Mouse (Mus musculus) intestine, embryonic 14.5 days (tissue): Measurements from ENCODE around the gene Evx1. TPM values are rescaled to one million over a fixed set of nuclear protein-coding genes. Genes with fewer than 3 reads are reported as not detected.

Experiments used
- ATAC-seq: fragments of 200-750 bp; cut with Nextera tagmentation; replicated peaks from 2 replicates; pipeline ENCODE4 v1.8.0; 2017; ENCODE audit warnings: low read depth, moderate number of reproducible peaks, moderate TSS enrichment, moderate library complexity; ENCODE audit not compliant: low FRiP score, low TSS enrichment
- DNase-seq: peaks from one replicate; pipeline ENCODE4 v3.0.0-alpha.2; 2018; ENCODE audit warnings: low spot score
- H3K27ac ChIP-seq: fragments of 300-500 bp; sonication (generic); 2 replicates; pipeline ENCODE4 v1.5.1; 2014; ENCODE audit warnings: low read depth, mild to moderate bottlenecking, control low read depth
- H3K27me3 ChIP-seq: fragments of 300-500 bp; sonication (generic); replicated peaks from 2 replicates; pipeline ENCODE4 v1.6.1; 2014; ENCODE audit warnings: low read length, control low read depth; ENCODE audit not compliant: control insufficient read depth, insufficient read depth
- H3K36me3 ChIP-seq: fragments of 300-500 bp; sonication (generic); 2 replicates; pipeline ENCODE4 v1.6.1; 2014; ENCODE audit warnings: low read length, control low read depth; ENCODE audit not compliant: control insufficient read depth, insufficient read depth
- H3K4me1 ChIP-seq: fragments of 300-500 bp; sonication (generic); replicated peaks from 2 replicates; pipeline ENCODE4 v1.6.1; 2014; ENCODE audit warnings: low read length, control low read depth, mixed read lengths; ENCODE audit not compliant: control insufficient read depth, insufficient read depth
- H3K4me2 ChIP-seq: fragments of 300-500 bp; sonication (generic); 2 replicates; pipeline ENCODE4 v1.6.1; 2014; ENCODE audit warnings: low read length
- H3K4me3 ChIP-seq: fragments of 300-500 bp; sonication (generic); 2 replicates; pipeline ENCODE4 v1.5.1; 2014; ENCODE audit warnings: low read depth, low read length, control low read depth, mixed read lengths
- H3K9ac ChIP-seq: fragments of 300-500 bp; sonication (generic); 2 replicates; pipeline ENCODE4 v1.6.1; 2014; ENCODE audit warnings: mild to moderate bottlenecking, low read length
- H3K9me3 ChIP-seq: fragments of 300-500 bp; sonication (generic); 2 replicates; pipeline ENCODE4 v1.6.1; 2016; ENCODE audit warnings: low read length, control low read depth; ENCODE audit not compliant: control insufficient read depth
- WGBS: fragments of 180-500 bp; shearing (Covaris S2); extraction: QIAGEN DNeasy Blood & Tissue Kit; methylation state at CpG from one replicate; pipeline ENCODE4 v1.1.7; 2014; 5-methylcytosine and 5-hydroxymethylcytosine counted together
- polyA plus RNA-seq: library from polyadenylated mRNA; unstranded; fragments of >200 nt; fragmentation: Nextera tagmentation; extraction: Ambion mirVana; gene quantifications from 2 replicates; pipeline ENCODE4 v1.2.1, GENCODE M21; 2014

The Evx1 gene
- polyA plus RNA-seq: not detected in 2 replicates

DNA sequence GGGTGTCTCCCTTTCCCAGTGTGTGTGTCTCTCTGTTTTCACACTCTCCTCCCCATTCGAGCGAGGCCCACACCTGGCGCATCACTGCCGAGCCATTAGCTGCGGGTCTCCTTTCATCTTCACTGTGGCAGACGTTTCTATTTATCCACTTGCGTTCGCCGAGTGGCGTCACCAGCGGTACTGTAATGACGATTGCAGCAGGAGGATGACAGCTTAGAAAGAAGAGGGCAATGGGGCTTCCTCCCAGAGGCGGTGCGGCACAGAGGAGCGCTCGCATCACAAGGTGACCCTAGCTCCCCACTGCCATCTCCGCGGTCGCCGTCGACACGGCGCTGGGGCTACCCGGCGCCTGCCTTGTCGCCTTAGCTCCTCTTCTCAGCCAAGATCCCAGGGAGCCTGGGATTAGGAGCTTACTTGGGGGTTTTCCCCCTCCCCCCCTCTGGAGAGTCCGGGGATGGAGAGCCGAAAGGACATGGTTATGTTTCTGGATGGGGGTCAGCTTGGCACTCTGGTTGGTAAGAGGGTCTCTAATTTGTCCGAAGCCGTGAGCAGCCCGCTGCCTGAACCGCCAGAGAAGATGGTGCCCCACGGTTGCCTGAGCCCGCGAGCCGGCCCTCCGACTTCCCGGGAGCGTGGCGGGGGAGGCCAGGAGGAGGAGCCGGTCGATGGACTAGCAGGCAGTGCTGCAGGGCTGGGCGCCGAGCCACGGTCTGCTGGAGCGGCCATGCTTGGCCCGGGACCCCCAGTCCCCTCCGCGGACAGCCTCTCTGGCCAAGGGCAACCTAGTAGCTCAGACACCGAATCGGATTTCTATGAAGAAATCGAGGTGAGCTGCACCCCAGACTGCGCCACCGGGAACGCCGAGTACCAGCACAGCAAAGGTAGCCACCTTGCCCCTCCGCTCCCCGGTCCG is at the start of gene Evx1:
Gene Evx1 (plus strand): TSS at position 108 of the 913 bp plus-strand sequence.
- Histone ChIP-seq H3K27me3 (peaks cover 100% of the 10 kb centered on the region), H3K27ac (no peak within 1 kb of the TSS), H3K4me1 (peaks cover 7% of the 10 kb centered on the region; the same call in 1 of the 2 replicates), H3K9ac (no peak within 1 kb of the TSS; the same call in 1 of the 2 replicates), H3K36me3 (no peaks in the 10 kb centered on the region), H3K4me3 (peak within 1 kb of the TSS; percentile 17), H3K4me2 (peak within 1 kb of the TSS; percentile 9), H3K9me3 (no peaks in the 10 kb centered on the region)
- WGBS: under 1% methylated on average over 59 of the region's 59 CpGs
- DNase-seq (peak; percentile 78), ATAC-seq (no peak)

GRCm38 (mm10) chr6:52264106-52264790 is 49.0 kb upstream of the Evx1 start:
- H3K27ac ChIP-seq: no peak overlapping the region
- no peak overlapping the region for H3K4me2 ChIP-seq
- peaks cover 98% of the 10 kb centered on the region for H3K27me3 ChIP-seq
- H3K4me1 ChIP-seq: peaks cover 11% of the 10 kb centered on the region; the same call in 1 of the 2 replicates
- no peak overlapping the region for H3K4me3 ChIP-seq
- 4% methylated on average over 5 of the region's 5 CpGs for WGBS
- no peaks in the 10 kb centered on the region for H3K36me3 ChIP-seq
- ATAC-seq (no peak), DNase-seq (peak; percentile 63)
- H3K9me3 ChIP-seq: no peaks in the 10 kb centered on the region
- no peak overlapping the region for H3K9ac ChIP-seq

DNA sequence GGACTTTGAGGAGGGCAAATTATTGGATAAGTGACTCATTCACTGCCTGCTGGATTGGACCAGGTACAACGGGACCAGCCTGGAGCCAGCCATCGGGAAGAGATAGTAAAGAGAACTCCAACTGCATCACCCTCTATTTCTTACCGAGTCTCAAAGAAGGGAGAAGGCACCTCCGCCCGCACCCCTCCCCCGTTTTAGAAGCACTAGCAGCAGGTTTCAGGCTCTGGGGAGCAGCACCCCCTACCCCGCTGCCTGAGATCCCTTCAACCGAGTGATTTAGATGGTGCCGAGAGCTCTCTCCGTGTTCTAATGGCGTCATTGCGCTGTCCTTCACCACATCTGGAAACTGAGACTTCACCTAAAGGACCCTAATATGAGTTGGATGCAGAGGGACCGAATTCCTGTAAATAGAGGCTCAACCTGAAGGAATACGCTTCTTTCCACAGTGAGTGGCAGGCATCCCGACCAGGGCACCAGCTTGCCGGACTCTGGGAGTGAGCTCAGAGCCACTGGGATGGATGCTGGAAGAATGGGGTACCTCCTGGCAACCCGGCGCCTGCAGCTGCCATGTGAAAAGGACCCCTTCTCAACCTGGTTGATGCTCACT is 47.9 kb upstream of the Evx1 start:
- Histone ChIP-seq H3K4me2 (no peak overlapping the region), H3K4me1 (peaks cover 4% of the 10 kb centered on the region; the same call in 1 of the 2 replicates), H3K4me3 (no peak overlapping the region), H3K9me3 (no peaks in the 10 kb centered on the region), H3K36me3 (no peaks in the 10 kb centered on the region), H3K27me3 (peaks cover 99% of the 10 kb centered on the region), H3K9ac (no peak overlapping the region), H3K27ac (no peak overlapping the region)
- DNase-seq (peak; percentile 71), ATAC-seq (no peak)
- 2% methylated on average over 18 of the region's 18 CpGs for WGBS

GRCm38 (mm10) chr6:52265913-52266665 is 47.2 kb upstream of the Evx1 start:
- Histone ChIP-seq H3K9me3 (no peaks in the 10 kb centered on the region), H3K4me1 (0 out of 2 replicates have a peak, but pooled peaks cover 4% of the 10 kb centered on the region), H3K36me3 (no peaks in the 10 kb centered on the region), H3K27me3 (peaks cover 97% of the 10 kb centered on the region), H3K9ac (no peak overlapping the region), H3K4me3 (no peak overlapping the region), H3K4me2 (no peak overlapping the region), H3K27ac (no peak overlapping the region)
- DNase-seq (peak; percentile 80), ATAC-seq (no peak)
- WGBS: 3% methylated on average over 19 of the region's 19 CpGs

- no peak for ATAC-seq
- Histone ChIP-seq H3K9ac (no peak overlapping the region), H3K27me3 (peaks cover 97% of the 10 kb centered on the region), H3K36me3 (no peaks in the 10 kb centered on the region), H3K27ac (no peak overlapping the region), H3K4me2 (no peak overlapping the region), H3K4me1 (0 out of 2 replicates have a peak, but pooled peaks cover 3% of the 10 kb centered on the region), H3K9me3 (no peaks in the 10 kb centered on the region), H3K4me3 (no peak overlapping the region)
- WGBS: 5% methylated on average over 9 of the region's 9 CpGs
- DNase-seq: peak; percentile 59
These were observed 46.7 kb upstream of the Evx1 start for GRCm38 (mm10) chr6:52266666-52266985.

GRCm38 (mm10) chr6:52267221-52267620 is 46.1 kb upstream of the Evx1 start:
- H3K9me3 ChIP-seq: no peaks in the 10 kb centered on the region
- no peaks in the 10 kb centered on the region for H3K36me3 ChIP-seq
- peaks cover 97% of the 10 kb centered on the region for H3K27me3 ChIP-seq
- no peak overlapping the region for H3K4me3 ChIP-seq
- H3K27ac ChIP-seq: no peak overlapping the region
- H3K4me1 ChIP-seq: 0 out of 2 replicates have a peak, but pooled peaks cover 3% of the 10 kb centered on the region
- H3K9ac ChIP-seq: no peak overlapping the region
- H3K4me2 ChIP-seq: no peak overlapping the region
- WGBS: 25% methylated on average over 5 of the region's 5 CpGs
- no peak for ATAC-seq
- DNase-seq: no peak

DNA sequence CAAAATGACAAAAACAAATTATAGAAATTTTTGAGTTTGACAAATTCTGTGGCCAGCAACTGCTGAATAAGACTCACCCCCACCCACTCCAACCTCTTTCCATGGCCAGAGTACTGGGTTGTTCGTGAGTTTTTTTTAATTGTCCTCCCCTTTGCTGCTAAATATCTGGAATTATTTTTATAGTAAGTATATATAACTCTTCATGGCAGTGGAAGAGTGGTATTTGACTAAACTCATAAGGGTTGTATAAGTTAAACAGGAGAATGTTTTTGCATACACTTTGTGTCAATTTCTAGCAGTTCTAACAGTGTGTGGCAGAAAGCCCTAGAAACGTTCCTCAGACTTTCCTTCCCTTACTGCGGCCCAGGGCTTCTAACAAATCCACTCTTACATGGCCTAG is 45.6 kb upstream of the Evx1 start:
- 5% methylated on average over 3 of the region's 3 CpGs for WGBS
- Histone ChIP-seq H3K9me3 (no peaks in the 10 kb centered on the region), H3K4me3 (no peak overlapping the region), H3K27ac (no peak overlapping the region), H3K36me3 (no peaks in the 10 kb centered on the region), H3K27me3 (peaks cover 97% of the 10 kb centered on the region), H3K9ac (no peak overlapping the region), H3K4me1 (0 out of 2 replicates have a peak, but pooled peaks cover 3% of the 10 kb centered on the region), H3K4me2 (no peak overlapping the region)
- DNase-seq (no peak), ATAC-seq (no peak)

DNA sequence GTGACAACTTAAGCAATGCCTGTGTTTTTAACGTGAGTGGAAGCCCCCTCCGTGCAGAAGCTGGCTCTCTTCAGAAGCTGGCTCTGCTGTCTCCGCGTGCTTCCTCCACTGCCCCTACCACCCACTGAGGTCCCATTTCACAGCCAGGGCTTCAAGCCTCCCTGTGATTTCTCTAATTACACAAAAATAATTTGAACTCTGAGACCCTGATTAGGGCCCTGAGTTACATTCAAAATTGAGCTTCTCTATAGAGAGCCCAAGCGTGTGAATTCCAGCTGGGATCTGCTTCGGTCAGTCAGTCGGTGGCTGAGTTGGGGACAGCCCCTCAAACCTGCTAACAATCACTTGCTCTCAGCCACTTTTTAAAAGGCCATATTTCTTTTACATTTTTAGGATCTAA is 45.0 kb upstream of the Evx1 start:
- Histone ChIP-seq H3K36me3 (no peaks in the 10 kb centered on the region), H3K4me3 (no peak overlapping the region), H3K9me3 (no peaks in the 10 kb centered on the region), H3K9ac (no peak overlapping the region), H3K4me1 (0 out of 2 replicates have a peak, but pooled peaks cover 3% of the 10 kb centered on the region), H3K27ac (no peak overlapping the region), H3K27me3 (peaks cover 97% of the 10 kb centered on the region), H3K4me2 (no peak overlapping the region)
- DNase-seq: no peak
- no peak for ATAC-seq
- WGBS: 10% methylated on average over 7 of the region's 7 CpGs
